Mouse (Mus musculus): ENCODE data around the gene Hdhd5. TPM values are rescaled to one million over a fixed set of nuclear protein-coding genes. Genes with fewer than 3 reads are reported as not detected.

The Hdhd5 gene
- total and polyA plus RNA-seq, 3 experiments = 17.8 to 19.9 TPM; not detected in 1

GRCm38 (mm10) chr6:120470666-120471065, 60.5 kb downstream of the Hdhd5 start:
- H3K79me2 ChIP-seq (ENCODE audit: control insufficient read depth, insufficient read depth, low read length, poor library complexity) = peaks cover 34% of the 10 kb centered on the region
- no peaks in the 10 kb centered on the region for H3K27me3 ChIP-seq (ENCODE audit: control insufficient read depth in 1 of 2, insufficient read depth in 2 of 2, low read length in 2 of 2)
- DNase-seq (ENCODE audit: low read depth, low spot score) = peak; percentile 74
- peak overlapping the region; percentile 2; the same call in 1 of the 2 replicates for H3K27ac ChIP-seq (ENCODE audit: control insufficient read depth, low read depth, low read length)
- H3K36me3 ChIP-seq (ENCODE audit: control insufficient read depth in 1 of 2, insufficient read depth in 2 of 2, low read length in 2 of 2) = peaks cover 4 to 40% of the 10 kb centered on the region in 2 experiments
- H3K4me3 ChIP-seq (ENCODE audit: control insufficient read depth in 1 of 2, insufficient read depth in 1 of 2, low read depth in 2 of 2, low read length in 2 of 2) = no peak overlapping the region
- H3K9me3 ChIP-seq (replicated peaks; ENCODE audit: insufficient read depth, low read length) = no peaks in the 10 kb centered on the region
- TF ChIP-seq RAD21 (IDR thresholded peaks at IDR 0.05; ENCODE audit: low read depth, low read length) = no peak
- no peak for TF ChIP-seq ZNF384 (IDR thresholded peaks at IDR 0.05; ENCODE audit: low read depth, low read length)
- TF ChIP-seq MYC (IDR thresholded peaks at IDR 0.05; ENCODE audit: low read depth, low read length) = no peak
- TF ChIP-seq SIN3A (IDR thresholded peaks at IDR 0.05; ENCODE audit: low read length) = no peak; the same call in 1 of the 2 replicates
- TF ChIP-seq TAL1 (IDR thresholded peaks at IDR 0.05; ENCODE audit: low read length) = peak; percentile 42
- no peak for TF ChIP-seq CHD1 (IDR thresholded peaks at IDR 0.05; ENCODE audit: low read depth, low read length)
- TF ChIP-seq USF1 (IDR thresholded peaks at IDR 0.05; ENCODE audit: low read depth, low read length) = no peak
- peak; percentile 66 for TF ChIP-seq ETS1 (IDR thresholded peaks at IDR 0.05; ENCODE audit: low read depth, low read length)
- TF ChIP-seq E2F4 (IDR thresholded peaks at IDR 0.05; ENCODE audit: borderline replicate concordance, low read depth, low read length) = no peak
- peak in 1 of 2 experiments; percentile 22; a peak in 1 of 4 replicates for TF ChIP-seq EP300 (IDR thresholded peaks at IDR 0.05; ENCODE audit: low read depth in 1 of 2, low read length in 2 of 2)
- 0 out of 2 replicates have a peak, but pooled peaks have one; percentile 11 for TF ChIP-seq TCF12 (IDR thresholded peaks at IDR 0.05; ENCODE audit: low read depth, low read length)
- peaks cover 14 to 52% of the 10 kb centered on the region in 2 experiments for H3K4me1 ChIP-seq (ENCODE audit: control insufficient read depth in 1 of 2, insufficient read depth in 2 of 2, low read length in 2 of 2)
- no peak overlapping the region for H3K9ac ChIP-seq (ENCODE audit: control insufficient read depth, low read depth, low read length, poor library complexity, severe bottlenecking)

GRCm38 (mm10) chr6:120469770-120470169, 61.3 kb downstream of the Hdhd5 start:
- peaks cover 2 to 48% of the 10 kb centered on the region in 2 experiments; a peak in 3 of 4 replicates for H3K36me3 ChIP-seq (ENCODE audit: control insufficient read depth in 1 of 2, insufficient read depth in 2 of 2, low read length in 2 of 2)
- H3K79me2 ChIP-seq (ENCODE audit: control insufficient read depth, insufficient read depth, low read length, poor library complexity) = peaks cover 42% of the 10 kb centered on the region
- no peak overlapping the region for H3K4me3 ChIP-seq (ENCODE audit: control insufficient read depth in 1 of 2, insufficient read depth in 1 of 2, low read depth in 2 of 2, low read length in 2 of 2)
- H3K9me3 ChIP-seq (replicated peaks; ENCODE audit: insufficient read depth, low read length) = no peaks in the 10 kb centered on the region
- DNase-seq (ENCODE audit: low read depth, low spot score) = peak; percentile 51
- H3K4me1 ChIP-seq (ENCODE audit: control insufficient read depth in 1 of 2, insufficient read depth in 2 of 2, low read length in 2 of 2) = peaks cover 22 to 61% of the 10 kb centered on the region in 2 experiments
- no peak overlapping the region for H3K9ac ChIP-seq (ENCODE audit: control insufficient read depth, low read depth, low read length, poor library complexity, severe bottlenecking)
- TF ChIP-seq KAT2A (conservative IDR thresholded peaks at IDR 0.05; ENCODE audit: low read depth, low read length) = no peak
- TF ChIP-seq MYC (IDR thresholded peaks at IDR 0.05; ENCODE audit: low read depth, low read length) = no peak
- TF ChIP-seq MAZ (IDR thresholded peaks at IDR 0.05; ENCODE audit: low read depth, low read length) = no peak
- no peak for TF ChIP-seq NELFE (IDR thresholded peaks at IDR 0.05; ENCODE audit: low read depth, low read length)
- no peak for TF ChIP-seq ZC3H11A (IDR thresholded peaks at IDR 0.05; ENCODE audit: low read depth, low read length)
- TF ChIP-seq TAL1 (IDR thresholded peaks at IDR 0.05; ENCODE audit: low read length) = no peak
- TF ChIP-seq POLR2A (IDR thresholded peaks at IDR 0.05; ENCODE audit: control insufficient read depth in 1 of 2, insufficient read depth in 1 of 2, low read depth in 1 of 2, low read length in 2 of 2, poor library complexity in 1 of 2) = no peak
- TF ChIP-seq USF1 (IDR thresholded peaks at IDR 0.05; ENCODE audit: low read depth, low read length) = no peak
- no peak for TF ChIP-seq GATA1 (IDR thresholded peaks at IDR 0.05; ENCODE audit: low read depth, low read length)
- no peak for TF ChIP-seq TBP (IDR thresholded peaks at IDR 0.05; ENCODE audit: low read depth, low read length)
- no peak for TF ChIP-seq RAD21 (IDR thresholded peaks at IDR 0.05; ENCODE audit: low read depth, low read length)
- TF ChIP-seq CTCF (IDR thresholded peaks at IDR 0.05 in 2 of 3, conservative IDR thresholded peaks at IDR 0.05 in 1 of 3; ENCODE audit: control insufficient read depth in 1 of 3, insufficient read depth in 1 of 3, low read depth in 2 of 3, low read length in 3 of 3, poor library complexity in 1 of 3, severe bottlenecking in 1 of 3) = no peak
- no peak for TF ChIP-seq MAX (IDR thresholded peaks at IDR 0.05; ENCODE audit: low read length)
- no peak for TF ChIP-seq POLR2AphosphoS2 (IDR thresholded peaks at IDR 0.05; ENCODE audit: low read length)
- H3K27ac ChIP-seq (ENCODE audit: control insufficient read depth, low read depth, low read length) = no peak overlapping the region
- H3K27me3 ChIP-seq (ENCODE audit: control insufficient read depth in 1 of 2, insufficient read depth in 2 of 2, low read length in 2 of 2) = no peaks in the 10 kb centered on the region
